Mouse (Mus musculus) forebrain, embryonic 15.5 days (tissue): ENCODE measurements at regions not wholly inside any gene's neighbourhood (a gene's known extent, or its start where the extent isn't known, plus 50 kb on each side); places are given as distances from the start of the nearest gene placed in this dataset.

Experiments
- ATAC-seq: fragments of 200-750 bp; cut with Nextera tagmentation; replicated peaks from 2 replicates; pipeline ENCODE4 v1.8.0; 2017; ENCODE audit warnings: mild to moderate bottlenecking, moderate TSS enrichment, moderate library complexity
- H3K27ac ChIP-seq: fragments of 300-500 bp; sonication (generic); replicated peaks from 2 replicates; pipeline ENCODE4 v1.5.1; 2015; ENCODE audit warnings: mild to moderate bottlenecking, inconsistent platforms
- H3K27me3 ChIP-seq: fragments of 300-500 bp; sonication (generic); 2 replicates; pipeline ENCODE4 v1.6.1; 2015; ENCODE audit warnings: inconsistent platforms
- H3K36me3 ChIP-seq: fragments of 300-500 bp; sonication (generic); 2 replicates; pipeline ENCODE4 v1.6.1; 2015; ENCODE audit warnings: mild to moderate bottlenecking, inconsistent platforms
- H3K4me1 ChIP-seq: fragments of 300-500 bp; sonication (generic); 2 replicates; pipeline ENCODE4 v1.6.1; 2015; ENCODE audit warnings: inconsistent platforms
- H3K4me2 ChIP-seq: fragments of 300-500 bp; sonication (generic); replicated peaks from 2 replicates; pipeline ENCODE4 v1.6.1; 2015; ENCODE audit warnings: mild to moderate bottlenecking, inconsistent platforms
- H3K4me3 ChIP-seq: fragments of 300-500 bp; sonication (generic); 2 replicates; pipeline ENCODE4 v1.5.1; 2015; ENCODE audit warnings: mild to moderate bottlenecking, inconsistent platforms
- H3K9ac ChIP-seq: fragments of 300-500 bp; sonication (generic); replicated peaks from 2 replicates; pipeline ENCODE4 v1.6.1; 2015; ENCODE audit warnings: mild to moderate bottlenecking, inconsistent platforms
- H3K9me3 ChIP-seq: fragments of 300-500 bp; sonication (generic); 2 replicates; pipeline ENCODE4 v1.6.1; 2016; ENCODE audit warnings: inconsistent platforms
- WGBS: fragments of 180-500 bp; shearing (Covaris S2); methylation state at CpG from one replicate; pipeline ENCODE4 v1.1.7; 2015; ENCODE audit warnings: mixed read lengths; 5-methylcytosine and 5-hydroxymethylcytosine counted together

DNA sequence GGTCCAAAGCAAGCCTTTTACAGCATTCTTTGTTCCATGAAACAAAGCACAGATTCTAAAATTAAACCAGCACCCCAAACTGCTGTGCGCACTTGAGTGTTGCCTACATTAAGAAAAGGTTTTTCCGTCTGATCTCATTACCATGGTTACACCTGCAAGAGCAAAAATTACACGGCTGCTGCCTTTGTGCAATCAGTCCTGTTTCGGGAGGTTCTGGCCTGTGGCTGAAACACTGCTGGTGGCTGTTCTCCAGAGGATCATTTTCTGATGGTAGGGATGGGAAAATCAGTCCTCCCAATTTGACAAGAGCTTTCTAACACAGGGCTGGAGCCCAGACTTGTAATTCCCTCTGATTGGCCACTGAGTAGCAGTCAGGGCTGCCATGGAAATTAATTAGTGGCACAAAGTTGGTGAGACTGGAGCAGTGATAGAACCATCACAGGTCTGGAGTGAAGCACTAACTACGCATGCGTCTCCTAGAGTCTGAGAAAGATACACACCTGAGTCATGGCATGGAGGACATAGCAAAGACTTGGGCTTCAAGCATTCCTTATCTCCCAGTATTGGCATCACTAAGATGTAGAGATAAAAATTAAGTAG is 114.8 kb upstream of the Fam49a start:
- no peak overlapping the region for H3K4me2 ChIP-seq
- no peak overlapping the region for H3K4me3 ChIP-seq
- H3K27ac ChIP-seq: no peak overlapping the region
- no peaks in the 10 kb centered on the region for H3K36me3 ChIP-seq
- H3K27me3 ChIP-seq: no peaks in the 10 kb centered on the region
- 0 out of 2 replicates have a peak, but pooled peaks have one; percentile 48 for ATAC-seq
- 66% methylated on average over 6 of the region's 6 CpGs for WGBS
- no peak overlapping the region for H3K9ac ChIP-seq
- H3K4me1 ChIP-seq: no peaks in the 10 kb centered on the region
- H3K9me3 ChIP-seq: no peaks in the 10 kb centered on the region

DNA sequence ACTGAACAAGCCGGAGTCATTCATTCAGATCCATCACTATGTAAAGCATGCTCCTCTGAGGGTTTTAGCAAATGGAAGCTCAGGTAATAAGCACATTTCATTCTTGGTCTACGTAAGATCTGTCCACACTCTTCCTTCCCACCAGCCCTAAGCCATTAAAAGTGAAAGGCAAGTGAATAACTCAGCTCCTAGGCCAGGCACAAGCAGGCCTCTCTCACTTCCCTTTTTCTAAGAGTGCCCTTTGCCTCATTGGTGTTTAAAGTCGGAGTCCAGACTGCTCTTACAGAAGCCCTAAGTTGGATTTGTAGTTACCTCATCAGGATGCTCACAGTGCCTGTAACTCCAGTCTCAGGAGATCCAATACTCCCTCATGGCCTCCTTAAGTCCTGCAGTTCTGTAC is 114.1 kb upstream of the Fam49a start:
- H3K4me2 ChIP-seq: no peak overlapping the region
- ATAC-seq: no peak
- H3K27ac ChIP-seq: no peak overlapping the region
- H3K4me1 ChIP-seq: no peaks in the 10 kb centered on the region
- H3K36me3 ChIP-seq: no peaks in the 10 kb centered on the region
- H3K4me3 ChIP-seq: no peak overlapping the region
- no peaks in the 10 kb centered on the region for H3K9me3 ChIP-seq
- H3K9ac ChIP-seq: no peak overlapping the region
- no peaks in the 10 kb centered on the region for H3K27me3 ChIP-seq
- WGBS: 82% methylated on average over 3 of the region's 3 CpGs

DNA sequence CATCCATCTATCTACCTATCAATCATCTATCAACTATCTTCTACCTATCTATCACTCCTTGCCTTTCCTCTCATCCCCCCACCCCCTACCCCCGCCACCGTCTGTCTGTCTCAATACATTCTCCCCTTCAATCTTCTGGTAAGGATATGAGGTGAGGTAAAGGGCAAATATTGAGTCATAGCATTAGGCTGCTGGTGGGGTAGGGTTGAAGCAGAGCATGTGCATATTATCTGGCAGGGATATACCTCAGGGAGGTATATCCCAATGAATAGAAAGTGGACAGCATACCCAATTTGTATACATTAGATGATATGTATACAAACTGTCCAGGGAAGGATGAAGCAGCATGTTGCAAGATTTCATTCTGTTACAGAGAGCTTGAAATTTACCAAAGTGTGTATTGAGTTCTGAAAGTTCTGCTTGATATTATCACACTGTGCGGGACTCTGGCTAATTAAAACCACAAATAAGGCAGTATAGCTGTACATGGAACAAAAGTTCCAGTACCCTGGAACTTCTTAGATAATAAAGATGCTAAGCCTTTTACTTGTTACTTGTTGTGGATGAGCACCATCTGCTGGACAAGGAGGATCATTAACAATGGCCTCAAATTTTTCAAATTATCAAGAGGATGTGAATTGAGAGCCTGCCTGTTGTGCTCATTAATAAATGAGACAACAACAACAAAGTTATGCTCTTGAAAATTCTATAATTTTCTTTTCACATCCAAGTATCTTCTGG is 113.1 kb upstream of the Fam49a start:
- Histone ChIP-seq H3K4me3 (no peak overlapping the region), H3K4me2 (no peak overlapping the region), H3K9ac (no peak overlapping the region), H3K9me3 (no peaks in the 10 kb centered on the region), H3K36me3 (no peaks in the 10 kb centered on the region), H3K27ac (no peak overlapping the region), H3K4me1 (no peaks in the 10 kb centered on the region), H3K27me3 (no peaks in the 10 kb centered on the region)
- 67% methylated on average over 3 of the region's 3 CpGs for WGBS
- peak; percentile 80 for ATAC-seq

DNA sequence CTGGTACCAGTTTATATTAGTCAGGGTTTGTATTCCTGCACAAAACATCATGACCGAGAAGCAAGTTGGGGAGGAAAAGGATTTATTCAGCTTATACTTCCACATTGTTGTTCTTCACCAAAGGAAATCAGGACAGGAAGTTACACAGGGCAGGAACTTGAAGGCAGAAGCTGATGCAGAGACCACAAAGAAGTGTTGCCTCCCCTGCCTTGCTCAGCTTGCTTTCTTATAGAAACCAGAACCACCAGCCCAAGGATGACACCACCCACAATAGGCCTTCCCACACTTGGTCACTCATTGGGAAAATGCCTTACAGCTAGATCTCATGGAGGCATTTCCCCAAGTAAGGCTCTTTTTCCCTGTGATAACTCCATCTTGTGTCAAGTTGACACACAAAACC is 97.5 kb upstream of the Fam49a start:
- no peak for ATAC-seq
- no peak overlapping the region for H3K4me2 ChIP-seq
- no peak overlapping the region for H3K27ac ChIP-seq
- H3K4me3 ChIP-seq: no peak overlapping the region
- no peaks in the 10 kb centered on the region for H3K9me3 ChIP-seq
- 100% methylated on average over 1 of the region's 1 CpGs for WGBS
- H3K9ac ChIP-seq: no peak overlapping the region
- H3K4me1 ChIP-seq: no peaks in the 10 kb centered on the region
- no peaks in the 10 kb centered on the region for H3K36me3 ChIP-seq
- H3K27me3 ChIP-seq: no peaks in the 10 kb centered on the region

DNA sequence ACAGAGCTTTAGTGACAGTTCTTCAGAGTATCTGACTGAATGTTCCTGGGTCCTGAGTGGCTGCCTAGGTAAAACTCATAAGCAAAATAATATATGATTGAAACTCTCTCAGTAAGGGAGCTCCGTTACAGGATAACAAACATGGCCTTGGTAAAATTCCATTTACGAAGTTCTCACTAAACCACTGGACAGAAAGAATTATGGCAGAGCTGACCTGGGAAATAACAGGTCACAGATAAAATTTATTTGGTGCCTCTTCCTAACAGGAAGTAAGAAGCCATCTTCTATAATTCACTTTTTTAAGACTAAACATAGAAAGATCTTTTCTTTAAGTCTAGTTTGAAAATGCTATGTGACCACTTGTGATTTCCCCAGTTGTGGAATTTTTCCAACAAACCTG is 91.4 kb upstream of the Fam49a start:
- H3K9me3 ChIP-seq: no peaks in the 10 kb centered on the region
- no peak overlapping the region for H3K27ac ChIP-seq
- H3K27me3 ChIP-seq: no peaks in the 10 kb centered on the region
- no peaks in the 10 kb centered on the region for H3K36me3 ChIP-seq
- no peak overlapping the region for H3K4me3 ChIP-seq
- no peak overlapping the region for H3K9ac ChIP-seq
- H3K4me1 ChIP-seq: no peaks in the 10 kb centered on the region
- 95% methylated on average over 2 of the region's 2 CpGs for WGBS
- no peak overlapping the region for H3K4me2 ChIP-seq
- no peak for ATAC-seq

DNA sequence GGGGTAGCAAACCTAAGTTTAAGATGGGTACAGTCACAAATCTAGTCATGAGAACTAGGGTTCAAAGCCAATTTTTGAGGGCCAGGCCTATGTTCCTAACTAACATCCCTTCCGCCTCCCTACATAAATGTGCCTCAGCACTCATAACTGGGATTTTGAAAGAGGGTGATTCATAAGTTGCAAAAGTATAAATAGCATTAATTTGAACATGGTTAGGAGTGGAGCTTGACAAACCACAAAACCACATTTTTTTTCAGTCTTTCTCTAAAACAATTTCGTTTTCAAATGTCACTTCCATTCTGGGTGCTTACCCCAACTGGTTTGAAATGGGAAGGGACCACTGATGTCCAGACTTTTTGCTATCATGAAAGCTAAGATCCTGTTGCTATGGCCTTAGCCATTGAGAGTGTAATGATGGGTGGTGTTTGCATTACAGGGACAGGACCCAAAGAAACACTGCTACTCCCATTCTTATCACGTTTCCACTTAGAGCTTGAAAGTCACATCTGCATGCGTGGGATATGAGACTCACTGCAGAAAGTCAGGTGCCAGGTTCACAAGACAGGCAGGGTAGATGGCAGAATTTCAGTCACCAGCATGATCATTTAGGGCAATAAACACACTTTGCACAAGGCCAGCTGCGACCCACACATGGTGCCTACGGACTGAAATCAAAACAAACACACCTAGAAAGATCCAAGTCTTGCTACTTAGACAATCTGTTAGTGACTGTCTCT is 89.7 kb upstream of the Fam49a start:
- Histone ChIP-seq H3K36me3 (no peaks in the 10 kb centered on the region), H3K27me3 (no peaks in the 10 kb centered on the region), H3K4me1 (peaks cover 9% of the 10 kb centered on the region), H3K4me3 (no peak overlapping the region), H3K27ac (no peak overlapping the region), H3K9me3 (no peaks in the 10 kb centered on the region), H3K9ac (no peak overlapping the region), H3K4me2 (no peak overlapping the region)
- WGBS: 90% methylated on average over 6 of the region's 6 CpGs
- no peak for ATAC-seq

DNA sequence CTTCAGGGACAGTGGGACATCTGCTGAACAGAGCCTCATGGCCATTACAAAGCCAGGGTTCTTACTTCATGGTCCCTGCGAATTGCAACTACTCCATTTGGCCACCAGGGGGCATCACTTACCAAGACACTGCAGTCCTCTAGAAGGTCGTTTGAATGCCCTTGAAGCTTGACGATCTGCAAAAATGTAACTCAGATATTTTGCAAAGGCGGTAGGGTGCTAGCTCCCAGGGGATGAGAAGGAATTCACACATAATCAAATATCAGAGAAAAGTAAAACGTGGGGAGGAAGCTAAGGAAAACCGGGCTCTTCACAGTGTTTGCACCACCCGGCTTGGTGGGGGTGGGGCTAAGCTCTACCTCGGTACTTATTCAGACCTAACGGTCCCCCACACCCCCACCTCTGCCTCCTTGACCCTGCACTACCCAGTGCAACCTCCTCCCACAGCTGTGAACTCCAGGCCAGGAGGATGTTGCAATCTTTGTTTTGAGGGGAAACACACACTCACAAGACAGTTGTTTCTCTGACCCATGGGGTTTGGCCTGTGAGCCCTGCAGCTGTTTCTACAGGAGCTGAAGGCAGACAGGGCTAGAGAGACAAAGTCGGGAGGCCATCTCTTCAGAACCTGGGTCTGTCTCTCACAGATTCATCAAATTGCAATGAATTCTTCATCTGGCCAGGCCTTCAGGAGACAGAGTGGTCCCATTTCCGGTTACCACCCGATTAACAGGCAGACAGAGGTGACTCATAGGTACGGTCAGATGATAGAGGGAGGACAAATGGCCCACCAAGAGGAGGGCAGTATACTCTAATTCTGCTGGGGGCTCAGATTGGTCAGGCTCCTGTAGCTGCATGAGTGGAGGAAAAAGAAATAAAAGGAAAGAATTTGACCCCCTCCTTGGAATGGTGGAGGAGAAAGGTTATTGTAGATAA is 85.3 kb upstream of the Fam49a start:
- peaks cover 19% of the 10 kb centered on the region for H3K4me1 ChIP-seq
- peak overlapping the region; percentile 17; the same call in 1 of the 2 replicates for H3K4me3 ChIP-seq
- H3K4me2 ChIP-seq: peak overlapping the region; percentile 33
- 19% methylated on average over 13 of the region's 13 CpGs for WGBS
- peak; percentile 80 for ATAC-seq
- no peaks in the 10 kb centered on the region for H3K36me3 ChIP-seq
- H3K9me3 ChIP-seq: no peaks in the 10 kb centered on the region
- no peaks in the 10 kb centered on the region for H3K27me3 ChIP-seq
- no peak overlapping the region for H3K27ac ChIP-seq
- no peak overlapping the region for H3K9ac ChIP-seq

DNA sequence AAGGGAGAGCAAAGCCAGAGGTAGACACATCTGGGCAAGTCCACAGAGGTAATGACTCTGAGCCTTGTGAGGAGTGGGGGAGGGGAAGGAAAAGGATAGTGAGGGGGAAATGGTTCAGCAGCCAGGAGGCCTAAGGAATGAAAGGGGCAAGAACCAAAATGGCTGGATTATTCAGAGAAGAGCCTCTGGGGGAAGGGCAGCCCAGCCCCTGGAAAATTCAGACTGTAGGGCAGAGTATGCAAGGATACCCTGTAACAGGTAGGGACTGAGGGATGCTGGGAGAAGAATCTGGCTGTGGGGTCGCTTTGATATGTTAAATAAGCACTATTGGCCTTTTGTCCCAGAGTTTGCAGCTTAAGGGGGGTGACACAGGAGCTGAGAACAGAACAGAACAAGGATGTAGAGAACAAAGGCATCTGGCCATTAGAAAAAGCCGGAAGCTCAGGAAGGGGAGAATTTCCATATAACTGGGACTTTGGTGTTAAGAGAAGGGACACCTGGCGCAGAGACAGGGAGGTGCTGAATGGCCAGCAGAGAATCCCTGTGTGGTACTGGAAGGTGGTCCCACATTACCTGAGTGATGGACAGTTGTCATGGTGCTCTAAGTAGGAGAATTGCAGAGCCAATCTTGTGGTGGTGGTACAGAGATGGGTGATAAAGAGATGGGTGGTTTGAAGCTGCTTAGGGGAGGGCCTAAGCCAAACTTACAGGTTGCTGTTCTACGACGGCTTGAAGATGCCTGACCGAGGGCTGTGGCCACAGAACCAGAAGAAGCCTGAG is 84.5 kb upstream of the Fam49a start:
- ATAC-seq: no peak; the same call in 1 of the 2 replicates
- WGBS: 72% methylated on average over 6 of the region's 6 CpGs

DNA sequence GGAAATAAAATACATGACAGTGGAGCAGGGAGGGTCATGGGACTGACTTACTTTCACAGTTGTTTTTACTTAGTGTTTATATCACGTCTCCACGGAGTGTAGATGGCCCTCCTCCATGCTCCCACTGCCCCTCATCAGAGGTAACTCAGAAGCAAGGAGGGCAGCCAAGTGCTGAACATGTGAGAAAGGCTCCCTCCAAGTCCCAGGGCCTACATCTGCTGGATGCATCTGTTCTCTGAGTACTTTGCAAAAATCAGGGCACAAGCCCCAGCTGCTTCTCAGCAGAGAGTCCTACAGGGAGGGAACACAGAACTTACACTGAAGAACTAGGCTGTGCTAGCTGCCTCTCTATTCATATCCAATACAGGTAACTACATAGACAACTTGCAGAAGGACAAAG is 83.5 kb upstream of the Fam49a start:
- Histone ChIP-seq H3K27me3 (no peaks in the 10 kb centered on the region), H3K4me1 (peaks cover 19% of the 10 kb centered on the region), H3K27ac (peak overlapping the region; percentile 36; the same call in 1 of the 2 replicates), H3K4me3 (no peak overlapping the region), H3K9me3 (no peaks in the 10 kb centered on the region), H3K9ac (no peak overlapping the region), H3K4me2 (no peak overlapping the region), H3K36me3 (no peaks in the 10 kb centered on the region)
- WGBS: 43% methylated on average over 2 of the region's 2 CpGs
- ATAC-seq: no peak

More for the DNA sequence above, 84.5 kb upstream of the Fam49a start:
- no peak overlapping the region for H3K4me2 ChIP-seq
- H3K9me3 ChIP-seq: no peaks in the 10 kb centered on the region
- no peaks in the 10 kb centered on the region for H3K36me3 ChIP-seq
- no peaks in the 10 kb centered on the region for H3K27me3 ChIP-seq
- H3K4me1 ChIP-seq: peaks cover 19% of the 10 kb centered on the region
- H3K4me3 ChIP-seq: no peak overlapping the region
- H3K9ac ChIP-seq: no peak overlapping the region
- H3K27ac ChIP-seq: no peak overlapping the region

DNA sequence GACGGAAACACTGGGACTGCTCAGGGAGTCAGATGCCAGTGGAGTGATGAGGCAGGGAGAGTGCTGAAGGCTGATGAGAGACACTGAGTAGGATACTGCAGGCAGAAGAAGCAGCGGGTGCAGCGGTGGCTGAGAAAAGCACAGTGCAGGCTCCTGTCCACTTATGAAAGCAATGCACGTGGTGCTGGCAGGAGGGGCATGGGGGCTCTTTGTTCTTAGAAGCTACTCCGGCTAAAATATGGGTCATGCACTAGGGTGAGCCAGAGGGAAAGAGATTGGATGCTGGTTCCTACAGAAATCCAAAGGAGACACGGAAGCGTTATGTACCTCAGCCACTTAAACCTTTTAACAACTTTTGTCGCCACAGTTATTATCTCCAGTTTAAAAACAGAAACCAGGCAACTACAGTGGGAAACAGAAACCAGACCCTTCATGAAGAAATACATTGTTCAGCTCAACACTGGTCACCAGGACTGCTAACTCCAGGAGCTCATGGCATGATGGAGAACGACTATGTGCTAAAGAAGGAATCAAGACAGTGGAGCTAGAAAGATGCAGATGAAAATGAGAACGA is 82.6 kb upstream of the Fam49a start:
- H3K9ac ChIP-seq: no peak overlapping the region
- no peak overlapping the region for H3K4me2 ChIP-seq
- H3K36me3 ChIP-seq: no peaks in the 10 kb centered on the region
- no peaks in the 10 kb centered on the region for H3K27me3 ChIP-seq
- no peak overlapping the region for H3K27ac ChIP-seq
- WGBS: 61% methylated on average over 10 of the region's 10 CpGs
- H3K9me3 ChIP-seq: no peaks in the 10 kb centered on the region
- ATAC-seq: no peak
- H3K4me3 ChIP-seq: no peak overlapping the region
- H3K4me1 ChIP-seq: peaks cover 19% of the 10 kb centered on the region

DNA sequence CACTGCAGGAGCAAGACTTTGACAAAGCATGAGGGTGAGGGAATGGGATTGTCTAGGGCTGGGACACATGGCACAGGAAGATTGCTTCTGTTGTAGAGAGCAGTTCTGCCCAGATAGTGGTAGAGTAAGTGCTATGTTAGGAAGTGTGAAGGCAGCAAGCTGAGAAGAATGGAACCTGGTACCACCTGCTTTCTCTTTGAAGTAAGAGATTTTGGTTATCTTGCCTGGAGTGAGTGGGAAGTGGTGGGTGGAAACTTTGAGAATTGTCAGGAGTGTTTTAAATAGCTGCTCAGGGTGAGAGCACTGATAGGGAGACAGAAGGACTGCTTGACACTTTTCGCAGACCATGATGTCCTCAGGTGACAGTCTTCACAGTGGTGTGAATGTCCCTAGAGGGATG is 81.0 kb upstream of the Fam49a start:
- Histone ChIP-seq H3K9ac (no peak overlapping the region), H3K9me3 (no peaks in the 10 kb centered on the region), H3K27me3 (no peaks in the 10 kb centered on the region), H3K27ac (no peak overlapping the region), H3K36me3 (no peaks in the 10 kb centered on the region), H3K4me1 (peaks cover 19% of the 10 kb centered on the region), H3K4me3 (no peak overlapping the region), H3K4me2 (no peak overlapping the region)
- 88% methylated on average over 1 of the region's 1 CpGs for WGBS
- no peak for ATAC-seq
